Mouse (Mus musculus): ENCODE measurements around the gene Serpinb1a. TPM values are rescaled to one million over a fixed set of nuclear protein-coding genes. Genes with fewer than 3 reads are reported as not detected.

The Serpinb1a gene
- polyA plus RNA-seq, 1 experiment, result 7.7 TPM

DNA sequence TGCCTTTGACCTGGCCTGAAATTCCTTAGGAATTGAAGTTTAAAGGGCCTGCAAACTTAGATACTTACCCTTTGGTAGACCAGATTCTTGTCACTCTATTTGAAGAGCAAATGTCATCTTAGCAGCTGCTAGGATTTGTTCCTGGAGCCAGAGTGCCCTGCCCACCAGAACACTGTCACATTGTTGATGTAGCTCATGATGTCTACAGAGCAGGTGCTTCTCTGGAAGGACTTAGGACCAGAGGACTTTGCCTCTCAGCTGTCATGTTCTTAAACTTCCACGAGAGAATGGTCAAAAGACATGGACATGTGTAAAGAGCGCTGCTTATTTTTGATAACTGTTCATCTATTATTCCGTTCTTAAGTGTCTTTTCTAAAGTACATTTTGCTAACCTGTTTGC is 31.7 kb downstream of the Serpinb1a start:
- Histone ChIP-seq H3K27ac (ENCODE audit: insufficient read depth, low read depth, low read length) (no peak overlapping the region), H3K27me3 (replicated peaks; ENCODE audit: control insufficient read depth, insufficient read depth, low read length) (no peaks in the 10 kb centered on the region), H3K4me3 (ENCODE audit: insufficient read depth, low read depth, low read length) (no peak overlapping the region), H3K36me3 (ENCODE audit: control insufficient read depth, insufficient read depth, low read length) (peaks cover 3% of the 10 kb centered on the region), H3K4me1 (ENCODE audit: control insufficient read depth, insufficient read depth, low read length) (no peaks in the 10 kb centered on the region; the same call in 1 of the 2 replicates)
- WGBS, result 90% methylated on average over 3 of the region's 3 CpGs
- no peak for DNase-seq
- TF ChIP-seq CTCF (conservative IDR thresholded peaks at IDR 0.05; ENCODE audit: insufficient read depth, insufficient read length, low read depth, low read length) (no peak), POLR2A (IDR thresholded peaks at IDR 0.05; ENCODE audit: low read depth, low read length) (no peak)

DNA sequence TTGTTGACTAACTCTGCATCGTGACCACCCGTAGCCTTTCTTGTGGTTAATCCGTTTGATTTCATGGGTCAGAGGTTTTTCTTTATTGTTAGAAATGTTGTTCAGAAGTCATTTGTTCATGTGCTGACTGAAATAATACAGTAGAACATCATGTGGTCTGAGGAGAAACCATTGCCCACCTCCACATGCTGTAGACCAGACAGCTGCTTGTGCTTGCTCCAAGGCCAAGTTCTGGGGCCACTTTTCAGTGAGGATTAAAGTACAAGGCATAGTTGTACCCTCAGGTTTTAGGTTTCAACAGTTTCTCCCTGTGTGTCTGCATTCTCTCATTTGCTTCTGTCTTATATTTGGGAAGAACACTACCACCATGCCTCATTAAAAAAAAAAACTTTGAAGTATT is 43.4 kb downstream of the Serpinb1a start:
- Histone ChIP-seq H3K27me3 (replicated peaks; ENCODE audit: control insufficient read depth, insufficient read depth, low read length) (no peaks in the 10 kb centered on the region), H3K27ac (ENCODE audit: insufficient read depth, low read depth, low read length) (no peak overlapping the region), H3K4me1 (ENCODE audit: control insufficient read depth, insufficient read depth, low read length) (no peaks in the 10 kb centered on the region), H3K36me3 (ENCODE audit: control insufficient read depth, insufficient read depth, low read length) (peaks cover 1% of the 10 kb centered on the region; the same call in 1 of the 2 replicates), H3K4me3 (ENCODE audit: insufficient read depth, low read depth, low read length) (no peak overlapping the region)
- 78% methylated on average over 3 of the region's 3 CpGs for WGBS
- no peak for TF ChIP-seq POLR2A (IDR thresholded peaks at IDR 0.05; ENCODE audit: low read depth, low read length)
- no peak for TF ChIP-seq CTCF (conservative IDR thresholded peaks at IDR 0.05; ENCODE audit: insufficient read depth, insufficient read length, low read depth, low read length)
- no peak for DNase-seq

DNA sequence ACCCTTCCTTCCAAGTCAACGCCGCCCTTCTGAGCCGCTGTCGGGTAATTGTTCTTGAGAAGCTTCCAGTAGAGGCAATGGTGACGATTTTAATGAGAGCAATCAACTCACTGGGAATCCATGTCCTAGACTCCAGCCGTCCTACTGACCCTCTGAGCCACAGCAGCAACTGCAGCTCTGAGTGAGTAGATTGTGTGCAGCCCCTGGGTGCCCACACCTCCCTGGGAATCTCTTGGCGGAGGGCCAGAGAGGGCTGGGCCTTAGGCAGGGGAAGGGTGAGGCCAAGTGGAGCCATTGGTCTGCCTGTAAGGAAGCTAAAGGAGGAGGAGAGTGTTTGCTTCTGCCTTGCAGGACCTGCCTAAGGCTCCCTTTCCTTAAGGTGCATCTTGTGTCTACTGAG is 44.2 kb downstream of the Serpinb1a start:
- Histone ChIP-seq H3K27me3 (replicated peaks; ENCODE audit: control insufficient read depth, insufficient read depth, low read length) (no peaks in the 10 kb centered on the region), H3K4me1 (ENCODE audit: control insufficient read depth, insufficient read depth, low read length) (no peaks in the 10 kb centered on the region), H3K27ac (ENCODE audit: insufficient read depth, low read depth, low read length) (no peak overlapping the region), H3K36me3 (ENCODE audit: control insufficient read depth, insufficient read depth, low read length) (peaks cover 1% of the 10 kb centered on the region; the same call in 1 of the 2 replicates), H3K4me3 (ENCODE audit: insufficient read depth, low read depth, low read length) (no peak overlapping the region)
- TF ChIP-seq POLR2A (IDR thresholded peaks at IDR 0.05; ENCODE audit: low read depth, low read length) (no peak), CTCF (conservative IDR thresholded peaks at IDR 0.05; ENCODE audit: insufficient read depth, insufficient read length, low read depth, low read length) (no peak)
- no peak for DNase-seq
- 84% methylated on average over 7 of the region's 7 CpGs for WGBS

DNA sequence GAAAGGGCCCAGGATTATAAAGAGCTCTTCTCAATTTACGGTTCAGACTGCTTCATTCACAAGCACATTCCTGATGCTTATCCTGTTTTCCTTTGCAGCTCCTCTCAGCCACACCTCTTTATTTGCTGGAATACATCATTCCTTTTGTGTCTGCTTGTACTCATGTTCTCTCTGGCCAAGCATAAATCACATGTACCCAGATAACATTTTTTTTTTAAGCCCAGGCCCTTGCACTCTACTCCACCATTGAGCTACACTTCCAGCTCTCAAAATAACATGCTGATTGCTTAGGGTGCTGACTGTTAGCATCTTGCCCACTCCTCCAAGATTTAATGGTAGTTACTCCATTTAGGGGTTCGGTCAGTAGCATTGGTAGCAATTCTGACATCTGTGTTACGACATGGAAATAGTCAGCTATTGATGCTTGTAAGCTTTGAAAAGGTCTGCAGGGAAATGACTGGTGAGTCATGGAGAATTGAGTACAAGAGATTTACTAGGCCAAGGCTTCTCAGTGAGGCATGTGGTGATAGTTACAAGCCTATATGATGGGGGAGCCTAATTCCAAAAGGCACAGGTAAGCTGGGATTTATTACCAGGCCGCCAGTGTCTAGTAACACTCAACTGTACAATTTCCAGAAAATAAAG is 47.2 kb downstream of the Serpinb1a start:
- Histone ChIP-seq H3K36me3 (ENCODE audit: control insufficient read depth, insufficient read depth, low read length) (peaks cover 1% of the 10 kb centered on the region; the same call in 1 of the 2 replicates), H3K27ac (ENCODE audit: insufficient read depth, low read depth, low read length) (no peak overlapping the region), H3K4me1 (ENCODE audit: control insufficient read depth, insufficient read depth, low read length) (no peaks in the 10 kb centered on the region), H3K27me3 (replicated peaks; ENCODE audit: control insufficient read depth, insufficient read depth, low read length) (no peaks in the 10 kb centered on the region), H3K4me3 (ENCODE audit: insufficient read depth, low read depth, low read length) (no peak overlapping the region)
- no peak for DNase-seq
- TF ChIP-seq CTCF (conservative IDR thresholded peaks at IDR 0.05; ENCODE audit: insufficient read depth, insufficient read length, low read depth, low read length), result no peak
- no peak for TF ChIP-seq POLR2A (IDR thresholded peaks at IDR 0.05; ENCODE audit: low read depth, low read length)
- 75% methylated on average over 4 of the region's 4 CpGs for WGBS

DNA sequence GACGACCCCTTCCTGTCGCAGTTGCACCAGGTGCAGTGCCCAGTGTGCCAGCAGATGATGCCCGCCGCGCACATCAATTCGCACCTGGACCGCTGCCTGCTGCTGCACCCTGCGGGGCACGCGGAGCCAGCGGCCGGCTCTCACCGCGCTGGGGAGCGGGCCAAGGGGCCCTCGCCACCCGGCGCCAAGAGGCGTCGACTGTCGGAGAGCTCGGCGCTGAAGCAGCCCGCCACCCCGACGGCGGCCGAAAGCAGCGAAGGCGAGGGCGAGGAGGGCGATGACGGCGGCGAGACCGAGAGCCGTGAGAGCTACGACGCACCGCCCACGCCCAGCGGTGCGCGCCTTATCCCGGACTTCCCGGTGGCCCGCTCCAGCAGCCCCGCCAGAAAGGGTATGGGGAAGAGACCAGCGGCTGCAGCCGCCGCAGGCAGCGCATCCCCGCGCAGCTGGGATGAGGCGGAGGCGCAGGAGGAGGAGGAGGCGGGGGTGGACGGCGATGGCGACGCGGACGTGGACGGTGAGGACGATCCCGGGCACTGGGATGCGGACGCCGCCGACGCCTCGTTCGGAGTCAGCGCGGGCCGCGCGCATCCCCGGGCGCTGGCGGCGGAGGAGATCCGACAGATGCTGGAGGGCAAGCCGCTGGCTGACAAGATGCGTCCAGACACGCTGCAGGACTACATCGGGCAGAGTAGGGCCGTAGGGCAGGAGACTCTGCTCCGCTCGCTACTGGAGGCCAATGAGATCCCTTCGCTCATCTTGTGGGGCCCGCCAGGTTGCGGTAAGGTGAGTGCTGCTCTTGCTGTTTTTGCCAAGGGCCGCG is 48.5 kb downstream of the Serpinb1a start, which contains the start of gene D930007J09Rik:
TSS of gene D930007J09Rik (minus strand) at position 591 of the 823 bp plus-strand sequence.
- peak; percentile 33 for DNase-seq
- Histone ChIP-seq H3K4me1 (ENCODE audit: control insufficient read depth, insufficient read depth, low read length) (no peaks in the 10 kb centered on the region), H3K36me3 (ENCODE audit: control insufficient read depth, insufficient read depth, low read length) (peaks cover 1% of the 10 kb centered on the region; the same call in 1 of the 2 replicates), H3K27ac (ENCODE audit: insufficient read depth, low read depth, low read length) (peak within 1 kb of the TSS; percentile 32), H3K27me3 (replicated peaks; ENCODE audit: control insufficient read depth, insufficient read depth, low read length) (no peaks in the 10 kb centered on the region), H3K4me3 (ENCODE audit: insufficient read depth, low read depth, low read length) (peak within 1 kb of the TSS; percentile 76)
- WGBS, result under 1% methylated on average over 95 of the region's 95 CpGs
- TF ChIP-seq CTCF (conservative IDR thresholded peaks at IDR 0.05; ENCODE audit: insufficient read depth, insufficient read length, low read depth, low read length), result no peak
- TF ChIP-seq POLR2A (IDR thresholded peaks at IDR 0.05; ENCODE audit: low read depth, low read length), result no peak

DNA sequence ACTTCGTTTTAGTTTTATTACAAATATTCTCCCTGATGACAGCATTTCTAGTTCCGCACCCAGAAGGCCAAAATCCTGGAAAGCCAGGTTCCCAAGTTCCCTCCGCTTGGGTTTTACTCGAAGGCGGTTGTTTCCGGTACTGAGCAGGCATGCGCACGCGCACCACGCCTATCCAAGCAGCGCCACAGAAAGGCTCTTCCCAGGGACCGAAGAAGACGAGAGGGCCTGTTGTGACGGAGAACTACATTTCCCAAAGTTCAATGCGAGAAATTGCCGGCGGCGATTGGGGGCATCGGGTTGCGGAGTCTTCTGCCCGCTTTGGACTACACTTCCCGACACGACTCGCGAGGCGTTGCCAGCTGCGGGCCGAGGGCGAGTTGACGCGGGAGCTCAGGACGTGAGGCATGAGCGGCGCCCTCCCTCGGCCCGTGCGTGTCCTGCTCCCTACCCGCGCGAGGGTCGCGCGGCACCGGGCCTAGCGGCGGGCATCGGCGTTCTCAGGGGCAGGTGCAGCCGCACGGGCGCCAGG is 49.2 kb downstream of the Serpinb1a start, which contains the start of gene Wrnip1:
TSS of gene Wrnip1 (plus strand) at position 346 of the 529 bp plus-strand sequence.
- Histone ChIP-seq H3K4me3 (ENCODE audit: insufficient read depth, low read depth, low read length) (peak within 1 kb of the TSS; percentile 76), H3K27ac (ENCODE audit: insufficient read depth, low read depth, low read length) (peak within 1 kb of the TSS; percentile 32), H3K4me1 (ENCODE audit: control insufficient read depth, insufficient read depth, low read length) (no peaks in the 10 kb centered on the region), H3K36me3 (ENCODE audit: control insufficient read depth, insufficient read depth, low read length) (peaks cover 1% of the 10 kb centered on the region; the same call in 1 of the 2 replicates), H3K27me3 (replicated peaks; ENCODE audit: control insufficient read depth, insufficient read depth, low read length) (no peaks in the 10 kb centered on the region)
- TF ChIP-seq POLR2A (IDR thresholded peaks at IDR 0.05; ENCODE audit: low read depth, low read length) (peak; percentile 7), CTCF (conservative IDR thresholded peaks at IDR 0.05; ENCODE audit: insufficient read depth, insufficient read length, low read depth, low read length) (0 out of 2 replicates have a peak, but pooled peaks have one; percentile 19)
- peak; percentile 99 for DNase-seq
- WGBS, result under 1% methylated on average over 51 of the region's 51 CpGs
